ENCODE assay signal across 21 mouse cellular contexts in genomic region chr14:38568184-38568583, GRCm38 (mm10).
DNase-seq lines count a peak whose midpoint lies in the region; ATAC-seq lines count a peak whose summit lies in the region.
"Had no signal": no experiment of that assay in that cellular context is flagged by ENCODE, and none has a peak within 500 bp of the region (broad histone marks: within the 10 kb centered on the region; RNA-seq: fewer than 3 reads in every experiment).

No protein-coding gene starts in this region.

- peak; percentile 81 for ATAC-seq in frontal cortex, adult (ENCODE audit: low TSS enrichment)
- ATAC-seq: activated CD4-positive, CD25-positive, alpha-beta regulatory T cell, adult 4 months; CD4-positive, CD25-positive, alpha-beta regulatory T cell, adult 4 months; Patski had no signal

- no peak for DNase-seq in frontal cortex, postnatal 36 days (ENCODE audit: low spot score in 2 of 2)
- peak; percentile 10 for DNase-seq in layer of hippocampus, adult 9-11 months
- DNase-seq in layer of hippocampus, postnatal 10 days (ENCODE audit: low spot score in 2 of 2) = no peak
- peak; percentile 49 for DNase-seq in brain, adult 2 months (ENCODE audit: low read depth, low spot score)
- peak; percentile 33 for DNase-seq in telencephalon, adult 2 months (ENCODE audit: low read depth, low spot score)
- DNase-seq in cerebellum, adult 11-12 months = no peak
- DNase-seq in urinary bladder, postnatal 14 days (ENCODE audit: low spot score) = no peak
- DNase-seq: adrenal gland, adult 2 months; adrenal gland, adult 8-10 months; adrenal gland, postnatal 10 days; adrenal gland, postnatal 14 days; adrenal gland, postnatal 25 days; adrenal gland, postnatal 36 days; B cell, adult 2 months; cerebellum, adult 11 months; cerebellum, adult 18-20 months; cerebellum, adult 2 months had no signal

Comparison
In these comparisons a context has a peak if more than half of its experiments do, and no peak if none do; other contexts are left out.
1. DNase-seq: peak in layer of hippocampus, adult 9-11 months (single experiment), brain, adult 2 months (single experiment) and telencephalon, adult 2 months (single experiment); none in frontal cortex, postnatal 36 days (0 of 2), layer of hippocampus, postnatal 10 days (0 of 2), cerebellum, adult 11-12 months (single experiment) and urinary bladder, postnatal 14 days (single experiment).